Mouse (Mus musculus): ENCODE measurements around the gene Lonrf3. TPM values are rescaled to one million over a fixed set of nuclear protein-coding genes. Genes with fewer than 3 reads are reported as not detected.

Lonrf3 gene
- 1.0 TPM for polyA plus RNA-seq (2014; fragmentation: Illumina TruSeq; extraction: RNeasy Lipid Tissue Mini Kit (QIAGEN cat#74804); ENCODE audit: low read depth, low replicate concordance)

DNA sequence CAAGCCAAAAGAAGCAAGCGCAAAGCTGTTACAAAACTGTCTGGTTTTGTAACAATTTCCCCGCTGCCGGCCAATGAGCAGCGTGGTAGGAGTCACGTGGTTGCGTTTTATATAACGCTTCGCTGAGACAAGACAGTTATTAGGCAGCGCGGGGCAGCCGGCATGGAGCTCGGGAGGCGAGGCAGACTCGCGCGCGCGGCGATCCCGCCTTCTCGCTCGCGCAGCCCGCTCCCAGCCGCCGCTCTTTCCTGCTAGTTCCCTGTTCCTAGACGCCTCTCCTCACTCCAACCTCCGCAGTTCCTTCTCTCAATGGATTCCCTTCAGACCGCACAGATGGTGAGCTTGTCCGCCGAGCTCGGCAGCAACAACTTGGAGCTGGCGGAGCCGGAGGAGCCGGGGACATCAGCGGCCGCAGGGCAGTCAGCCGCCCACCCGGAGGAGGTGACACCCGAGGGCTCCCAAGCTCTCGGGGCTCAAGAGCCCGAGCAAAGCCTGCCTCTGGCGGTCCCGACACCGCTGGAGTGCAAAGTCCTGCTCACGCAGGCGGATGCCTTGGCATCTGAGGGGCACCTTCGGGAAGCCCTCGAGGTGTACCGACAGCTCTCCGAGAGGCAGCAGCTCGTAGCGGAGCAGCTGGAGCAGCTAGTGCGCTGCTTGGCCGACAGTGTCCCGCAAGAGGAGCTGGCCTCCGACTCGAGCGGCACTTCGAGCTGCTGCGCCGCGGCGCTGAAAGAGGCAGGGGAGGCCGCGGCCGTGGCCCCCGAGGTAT lies at the start of gene Lonrf3:
Lonrf3 (plus strand) TSS at position 83 of the 769 bp plus-strand sequence.

DNA sequence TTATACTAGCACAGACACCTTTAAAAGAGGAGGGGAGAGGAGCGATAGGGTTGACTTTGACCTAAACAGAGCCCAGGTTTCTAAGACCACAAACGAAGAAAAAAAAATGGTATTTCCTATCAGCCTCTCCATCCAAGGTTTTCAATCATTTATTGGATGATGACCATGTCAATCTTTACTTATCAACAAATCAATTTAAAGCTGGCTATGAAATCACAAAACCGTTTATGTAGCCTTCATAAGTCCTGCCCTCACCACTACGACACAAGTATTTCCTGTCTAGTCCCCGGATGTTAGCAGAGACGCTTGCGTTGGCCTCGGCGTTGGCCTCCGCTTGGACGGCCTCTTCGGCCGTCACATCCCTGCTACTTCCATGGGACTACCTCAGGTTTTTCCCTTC lies 72.8 kb downstream of the Lonrf3 start, which contains the start of gene Gm6268:
Gm6268 (plus strand) TSS at position 301 of the 400 bp plus-strand sequence.

Other genes starting within 250 kb of the Lonrf3 start
- 28.2 TPM for gene Il13ra1, start 216.2 kb upstream of the Lonrf3 start, polyA plus RNA-seq (2014; fragmentation: Illumina TruSeq; extraction: RNeasy Lipid Tissue Mini Kit (QIAGEN cat#74804); ENCODE audit: low read depth, low replicate concordance)
- not detected for gene Zcchc12, start 132.4 kb upstream of the Lonrf3 start, polyA plus RNA-seq (2014; fragmentation: Illumina TruSeq; extraction: RNeasy Lipid Tissue Mini Kit (QIAGEN cat#74804); ENCODE audit: low read depth, low replicate concordance)
- not detected for gene Gm6268, start 72.9 kb downstream of the Lonrf3 start, polyA plus RNA-seq (2014; fragmentation: Illumina TruSeq; extraction: RNeasy Lipid Tissue Mini Kit (QIAGEN cat#74804); ENCODE audit: low read depth, low replicate concordance)
- gene Gm14569, start 163.5 kb downstream of the Lonrf3 start, polyA plus RNA-seq (2014; fragmentation: Illumina TruSeq; extraction: RNeasy Lipid Tissue Mini Kit (QIAGEN cat#74804); ENCODE audit: low read depth, low replicate concordance): not detected

Measured in heart, adult 10 weeks (tissue).